Mouse (Mus musculus): ENCODE results near the gene Tmem120b.

Tmem120b gene

DNA sequence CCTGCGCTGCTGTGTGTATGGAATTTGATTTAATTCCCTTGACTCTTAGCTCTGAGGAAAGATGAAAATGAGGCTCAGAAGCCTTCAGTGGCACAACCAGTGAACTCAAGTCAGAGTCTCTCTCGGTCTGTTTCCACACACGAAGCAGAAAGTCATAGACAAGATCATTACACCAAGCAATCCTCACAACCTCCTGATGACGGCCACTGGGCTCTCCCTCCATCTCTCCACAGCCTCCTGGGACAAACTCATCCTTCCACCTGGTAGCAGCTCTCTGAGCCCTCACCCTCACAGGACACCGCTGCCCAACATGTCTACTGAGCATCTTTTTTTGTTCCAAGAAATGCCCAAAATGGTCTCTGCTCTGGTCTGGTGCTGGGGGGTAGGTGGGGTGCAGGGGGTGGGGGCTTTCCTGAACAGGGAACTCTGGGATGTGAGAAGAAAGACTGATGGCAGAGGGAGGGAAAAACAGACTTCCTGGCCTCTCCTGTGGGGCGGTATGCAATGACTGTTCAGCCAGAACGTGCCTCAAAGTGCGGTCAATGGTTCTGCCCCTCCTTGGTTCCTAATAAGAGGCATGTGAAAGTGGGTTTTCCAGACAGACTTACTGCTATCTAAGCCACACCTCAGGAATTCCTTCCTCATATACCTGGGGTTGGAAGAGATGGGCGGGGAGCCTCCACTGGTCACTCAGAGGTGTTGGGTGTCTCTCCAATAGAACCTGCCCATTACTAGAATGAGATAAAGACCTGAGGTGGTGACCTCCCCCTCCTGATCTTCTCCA, 62.0 kb downstream of the Tmem120b start:
- no peak for DNase-seq

DNA sequence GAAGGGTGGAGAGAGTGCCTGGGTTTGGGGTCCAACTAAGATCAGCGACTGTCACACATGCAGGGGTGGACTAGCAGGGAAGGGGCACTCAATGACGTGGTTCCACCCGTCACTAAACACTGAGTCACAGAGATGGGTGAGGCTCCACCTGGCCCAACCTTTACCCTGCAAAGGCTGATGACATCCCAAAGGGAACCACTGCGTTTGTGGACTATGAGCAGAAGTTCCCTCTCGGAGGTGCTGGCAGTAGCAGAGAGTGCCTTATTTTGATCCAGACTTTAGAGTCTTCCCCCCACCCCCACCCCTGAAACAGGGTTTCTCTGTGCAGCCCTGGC, 62.6 kb downstream of the Tmem120b start:
- DNase-seq = no peak

DNA sequence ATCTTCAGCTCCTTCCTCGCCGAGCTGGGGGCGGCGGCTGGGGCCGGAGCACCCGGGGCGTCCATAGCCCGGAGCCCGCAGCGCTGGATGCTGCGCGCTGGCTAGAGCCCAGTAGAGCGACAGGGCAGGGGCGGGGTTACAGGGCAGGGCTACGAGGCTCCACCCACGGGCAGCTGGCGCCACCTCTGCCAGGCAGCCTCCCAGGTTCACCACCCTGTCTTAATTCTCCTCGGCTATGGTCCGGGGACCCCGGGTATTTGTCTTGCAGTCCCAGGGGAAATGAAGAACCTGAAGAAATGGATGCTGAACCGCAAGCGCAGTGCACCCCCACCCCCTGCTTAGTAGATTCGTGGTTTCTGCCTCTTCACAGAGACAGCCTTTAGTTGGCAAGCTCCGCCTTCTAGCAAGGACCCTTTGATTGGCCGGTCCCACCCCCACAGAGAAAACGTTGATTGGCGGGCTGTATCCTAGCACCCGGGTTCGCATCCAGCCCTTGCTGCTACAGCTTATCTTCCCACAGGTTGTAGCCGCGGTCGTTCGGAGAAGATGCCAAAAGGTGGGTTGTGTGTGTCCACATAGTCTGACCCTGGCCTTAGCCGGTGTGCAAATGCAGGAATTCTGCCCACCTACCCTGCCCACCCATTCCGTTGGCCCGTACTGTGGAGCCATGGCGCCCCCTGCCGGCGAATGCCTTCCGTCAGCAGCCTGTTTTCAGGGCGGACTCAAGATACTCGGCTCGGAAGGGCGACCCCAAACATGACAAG, 64.3 kb downstream of the Tmem120b start, which contains the start of gene Rhof:
Rhof (minus strand) TSS at position 385 of the 764 bp plus-strand sequence.
- peak; percentile 83 for DNase-seq

DNA sequence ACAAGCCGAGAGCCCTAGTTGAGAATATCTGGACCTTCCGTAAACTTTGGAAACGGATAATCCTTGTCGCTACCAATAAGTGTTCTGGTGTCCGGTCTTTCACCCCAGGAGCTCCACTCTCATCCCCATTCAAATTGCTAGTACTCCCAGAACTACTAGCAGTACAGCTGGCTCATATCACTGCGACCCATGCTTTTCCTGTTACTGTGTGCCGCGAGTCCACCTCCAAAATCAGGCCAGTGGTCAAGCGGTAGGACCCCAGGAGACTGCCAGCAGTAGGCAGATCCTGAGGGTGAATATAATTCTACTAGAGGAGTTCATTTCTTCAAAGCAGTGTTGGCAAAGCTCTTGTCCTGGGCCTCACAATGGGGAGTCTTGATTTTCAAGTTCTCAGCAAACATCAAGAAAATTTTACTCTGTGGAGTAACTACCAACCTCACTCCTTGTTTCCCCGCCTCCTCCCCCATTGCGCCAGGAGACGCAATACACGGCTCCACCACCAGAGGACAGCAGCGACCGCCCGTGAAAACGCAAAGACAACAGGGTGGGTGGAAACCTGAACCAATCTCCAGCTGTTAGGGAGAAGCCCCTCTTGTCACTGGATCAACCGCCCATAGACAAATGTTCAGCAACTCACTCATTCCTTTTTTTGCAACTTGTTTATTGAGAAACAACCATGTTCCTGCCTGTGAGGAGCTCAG, 65.0 kb downstream of the Tmem120b start:
- peak; percentile 85 for DNase-seq

DNA sequence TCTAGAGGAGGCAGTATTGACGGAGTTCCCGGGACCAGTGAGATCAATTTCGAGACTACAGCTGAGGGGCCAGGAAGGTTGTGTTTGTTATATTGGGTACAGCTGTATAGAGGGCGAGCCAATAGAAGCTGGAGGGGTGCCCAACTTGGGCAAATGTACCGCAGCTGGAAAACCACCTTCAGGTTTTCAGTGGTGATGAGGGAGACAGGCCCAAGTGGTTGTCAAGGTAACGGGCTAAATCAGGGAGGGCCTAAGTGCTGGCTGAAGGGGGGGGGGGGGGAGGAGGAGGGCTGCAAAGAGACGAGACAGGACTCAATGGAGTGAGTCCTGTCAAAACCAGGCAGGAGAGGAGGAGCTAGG, 65.5 kb downstream of the Tmem120b start:
- DNase-seq = no peak

DNA sequence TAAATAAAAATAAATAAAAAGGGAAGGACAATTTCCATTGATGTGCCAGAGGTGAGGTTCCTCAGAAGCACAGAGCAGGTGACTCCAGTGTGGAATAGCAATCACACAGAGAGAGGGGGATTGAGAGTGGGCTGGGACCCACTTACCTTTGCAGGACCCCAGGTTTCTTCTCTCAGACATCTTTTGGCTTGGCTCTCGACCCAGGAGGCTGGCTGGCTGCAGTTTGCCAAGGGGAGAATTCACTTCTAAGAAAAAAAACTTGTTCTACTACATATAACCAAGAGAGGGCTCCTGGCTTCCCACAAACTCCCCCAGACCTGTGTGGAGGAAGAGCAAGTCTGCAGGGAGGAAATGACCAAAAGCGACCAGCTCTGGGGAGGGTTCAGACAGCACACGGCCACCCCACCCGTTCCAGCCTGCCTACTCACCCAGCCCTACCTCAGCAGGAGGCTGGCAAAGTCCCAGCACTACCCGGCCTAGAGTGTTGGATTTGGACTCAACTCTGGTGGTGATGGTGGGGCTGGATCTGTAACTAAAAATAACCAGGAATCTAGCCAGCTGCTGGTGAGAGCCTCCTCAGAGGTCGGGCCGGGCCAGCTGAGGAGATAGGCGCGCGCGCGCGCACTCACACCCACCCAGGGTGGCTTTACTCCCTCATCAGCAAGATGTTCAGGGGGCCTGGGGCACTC, 66.1 kb downstream of the Tmem120b start:
- DNase-seq = peak; percentile 42

DNA sequence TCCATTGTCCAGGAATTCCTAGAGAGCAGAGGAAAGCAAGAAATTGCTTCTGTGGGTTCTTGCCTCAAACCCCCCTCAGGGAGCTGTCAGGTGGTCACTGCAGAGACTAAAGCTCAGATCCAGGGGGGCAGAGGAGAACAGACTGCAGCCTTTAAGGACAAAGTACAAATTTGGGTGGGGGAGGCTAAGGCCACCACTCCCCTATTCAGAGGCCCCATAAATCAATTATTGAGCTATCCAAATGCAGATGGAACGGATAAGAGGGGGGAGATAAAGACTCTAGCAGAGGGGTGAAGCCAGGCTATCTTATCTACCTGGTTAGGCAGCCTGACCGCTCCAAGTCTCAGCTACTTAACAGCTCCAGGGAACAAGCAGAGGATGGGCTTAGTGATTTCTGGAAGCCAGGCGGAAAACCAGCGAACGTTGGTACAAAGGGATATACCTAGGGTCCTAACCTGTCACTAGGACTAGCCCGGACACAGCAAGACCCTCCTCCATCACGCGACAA, 66.7 kb downstream of the Tmem120b start:
- no peak for DNase-seq

DNA sequence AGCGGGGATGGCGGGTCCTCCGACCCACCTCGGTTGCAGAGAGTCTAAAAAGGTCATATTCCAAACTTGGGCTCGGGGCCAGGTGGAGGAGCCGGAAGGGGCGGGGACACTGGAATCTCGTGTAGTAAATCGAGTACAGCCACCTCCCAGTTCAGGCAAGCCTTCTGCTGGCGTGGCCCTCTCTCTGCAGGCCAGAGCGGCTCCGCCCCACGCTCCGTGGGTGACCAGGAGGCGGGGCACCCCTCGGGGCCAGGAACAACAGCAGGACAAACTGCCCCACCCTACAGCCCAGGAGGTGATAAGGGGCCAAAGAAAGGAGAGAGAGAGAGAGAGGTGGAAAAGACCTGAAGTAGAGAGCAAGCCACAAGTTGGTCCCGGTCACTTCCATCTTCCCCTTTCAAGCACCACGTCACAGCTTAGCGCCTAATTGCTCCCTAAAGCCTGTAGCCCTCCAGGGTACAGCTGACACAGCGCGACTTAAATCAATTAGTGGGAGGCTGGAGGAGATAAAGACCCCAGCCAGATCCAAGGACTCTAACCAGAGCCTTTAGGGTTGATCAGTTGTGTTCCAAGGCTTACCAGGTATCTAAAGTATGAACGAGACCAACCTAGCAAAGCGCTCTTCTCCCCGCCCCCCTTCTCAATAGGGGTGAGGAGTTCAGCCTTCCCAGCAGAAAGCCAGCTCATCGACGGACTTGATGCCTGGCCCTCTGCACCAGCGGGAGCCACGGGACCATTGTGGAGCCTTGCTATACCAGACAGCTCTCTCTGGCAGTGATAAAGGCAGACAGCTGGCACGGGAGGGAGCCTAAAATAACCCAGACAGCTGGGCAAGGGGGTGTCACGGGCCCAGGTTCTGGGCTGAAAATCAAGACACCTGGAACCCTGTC, 67.5 kb downstream of the Tmem120b start:
- DNase-seq = peak; percentile 74

DNA sequence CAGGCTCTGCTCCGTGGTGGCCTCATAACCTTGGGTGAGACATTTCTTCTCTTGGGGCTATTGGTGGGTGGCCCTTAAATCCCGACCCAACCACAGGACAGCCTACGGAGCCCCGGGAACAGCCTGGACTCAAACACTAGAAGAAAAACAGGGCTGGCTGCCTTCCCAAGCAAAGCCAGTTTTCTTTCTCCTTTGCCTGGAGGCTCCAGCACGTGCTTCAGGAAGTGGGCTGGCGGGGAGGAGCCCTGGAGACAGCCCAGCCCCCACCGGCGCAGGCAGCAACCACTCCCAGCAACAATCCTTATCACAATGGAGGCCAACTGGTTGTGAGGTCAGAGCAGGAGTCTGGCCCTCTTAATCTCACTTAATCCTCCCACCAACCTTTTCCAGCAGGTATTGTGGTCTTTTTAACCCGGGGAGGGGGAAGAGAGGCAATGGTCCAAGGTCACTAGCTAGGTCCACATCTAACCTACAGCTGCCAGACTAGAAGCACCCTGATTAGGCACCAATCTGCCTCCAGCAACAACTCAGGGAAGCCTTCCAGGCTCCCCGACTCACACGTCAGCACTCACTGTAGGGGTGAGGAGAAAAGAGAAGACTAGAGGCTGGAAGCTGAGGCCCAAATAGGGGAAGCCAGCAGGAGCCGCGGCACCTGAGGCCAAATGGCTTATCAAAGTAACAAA, 68.3 kb downstream of the Tmem120b start:
- peak; percentile 88 for DNase-seq

DNA sequence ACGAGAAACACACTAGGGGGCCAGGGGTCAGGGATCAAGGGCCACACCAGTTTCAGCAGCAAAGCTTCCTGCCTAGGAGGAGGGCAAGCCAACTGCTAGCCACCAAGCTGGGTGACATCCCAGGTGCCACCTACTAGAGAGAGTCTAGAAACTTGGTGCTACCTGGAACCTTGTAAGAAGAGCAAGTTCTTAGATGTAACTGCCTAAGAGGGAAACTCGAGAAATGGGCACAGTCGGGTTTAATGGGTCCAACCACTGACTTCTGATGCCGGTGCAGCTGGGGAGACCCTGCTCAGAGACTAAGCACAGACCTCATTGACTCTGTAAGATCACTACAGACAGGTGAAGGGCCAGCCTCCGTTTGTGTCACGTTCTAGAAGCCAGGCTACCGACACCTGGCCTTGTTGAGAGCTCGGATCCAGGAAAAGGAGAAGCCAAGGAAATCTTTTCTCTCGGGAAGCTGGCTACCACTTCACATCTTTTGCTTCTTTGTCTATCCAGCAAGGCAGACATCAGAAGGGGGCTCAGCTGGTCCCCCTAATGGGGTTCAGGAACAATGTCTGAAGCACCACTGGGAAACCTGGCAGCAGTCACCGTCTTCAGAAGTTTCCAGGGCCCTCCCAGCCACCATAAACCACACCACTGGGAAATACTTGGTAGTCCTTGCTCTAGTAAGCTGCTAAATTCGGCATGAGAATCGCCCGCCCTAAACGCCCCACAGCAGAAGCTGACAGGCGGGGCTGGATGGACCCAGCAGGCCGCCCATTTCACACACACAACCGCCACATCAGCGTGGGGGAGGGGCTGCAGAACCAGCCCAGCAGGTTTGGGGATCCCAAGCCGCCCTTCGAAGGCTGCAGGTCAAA, 69.1 kb downstream of the Tmem120b start:
- DNase-seq = peak; percentile 87

DNA sequence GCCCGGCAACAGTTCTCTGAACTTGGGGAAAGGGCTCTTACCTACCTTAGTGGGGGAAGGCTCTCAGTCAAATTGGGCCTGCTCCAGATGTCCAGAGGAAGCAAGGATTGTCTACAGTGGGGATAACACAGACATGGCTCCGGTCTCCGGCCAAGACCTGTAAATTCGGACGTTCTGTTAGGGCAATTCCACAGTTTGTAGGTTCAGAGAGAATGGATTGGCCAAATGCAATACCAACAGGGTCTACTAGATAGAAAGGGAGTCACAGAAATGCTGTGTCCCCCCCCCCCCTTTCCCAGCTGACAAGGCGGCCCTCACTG, 69.7 kb downstream of the Tmem120b start:
- DNase-seq = no peak

DNA sequence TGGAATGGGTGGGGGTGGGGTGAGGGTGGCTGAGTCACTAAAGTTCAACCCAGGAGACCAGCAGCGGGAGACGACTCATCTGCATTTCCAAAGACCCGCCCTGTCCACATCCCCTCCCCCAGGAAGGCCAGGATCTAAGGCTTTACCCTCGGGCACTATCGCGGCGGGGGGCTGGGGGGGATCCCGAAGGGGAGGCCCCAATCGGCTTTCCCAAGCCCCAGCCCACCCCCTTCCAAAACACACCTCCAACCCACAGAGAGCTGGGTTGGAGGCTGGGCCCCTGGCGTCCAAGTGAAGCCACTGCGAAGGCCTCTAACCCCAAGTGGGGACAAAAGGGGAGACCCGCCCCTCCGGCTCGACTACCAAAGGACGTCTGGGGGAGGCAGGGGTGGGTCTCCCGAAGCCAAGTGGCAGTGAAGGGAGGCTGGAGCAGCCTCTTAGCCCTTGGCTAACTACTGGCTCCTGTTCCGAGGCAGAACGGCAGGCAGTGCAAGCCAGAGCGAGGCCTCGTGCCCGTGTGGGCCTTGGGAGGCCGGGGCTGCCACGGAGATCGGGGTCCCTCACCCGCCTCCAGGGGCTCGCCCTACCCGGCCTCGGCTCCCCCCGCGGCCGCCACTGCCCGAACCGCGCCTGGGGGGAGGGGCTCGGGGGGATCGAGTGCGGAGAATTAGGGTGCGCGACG, 70.2 kb downstream of the Tmem120b start:
- peak; percentile 94 for DNase-seq

DNA sequence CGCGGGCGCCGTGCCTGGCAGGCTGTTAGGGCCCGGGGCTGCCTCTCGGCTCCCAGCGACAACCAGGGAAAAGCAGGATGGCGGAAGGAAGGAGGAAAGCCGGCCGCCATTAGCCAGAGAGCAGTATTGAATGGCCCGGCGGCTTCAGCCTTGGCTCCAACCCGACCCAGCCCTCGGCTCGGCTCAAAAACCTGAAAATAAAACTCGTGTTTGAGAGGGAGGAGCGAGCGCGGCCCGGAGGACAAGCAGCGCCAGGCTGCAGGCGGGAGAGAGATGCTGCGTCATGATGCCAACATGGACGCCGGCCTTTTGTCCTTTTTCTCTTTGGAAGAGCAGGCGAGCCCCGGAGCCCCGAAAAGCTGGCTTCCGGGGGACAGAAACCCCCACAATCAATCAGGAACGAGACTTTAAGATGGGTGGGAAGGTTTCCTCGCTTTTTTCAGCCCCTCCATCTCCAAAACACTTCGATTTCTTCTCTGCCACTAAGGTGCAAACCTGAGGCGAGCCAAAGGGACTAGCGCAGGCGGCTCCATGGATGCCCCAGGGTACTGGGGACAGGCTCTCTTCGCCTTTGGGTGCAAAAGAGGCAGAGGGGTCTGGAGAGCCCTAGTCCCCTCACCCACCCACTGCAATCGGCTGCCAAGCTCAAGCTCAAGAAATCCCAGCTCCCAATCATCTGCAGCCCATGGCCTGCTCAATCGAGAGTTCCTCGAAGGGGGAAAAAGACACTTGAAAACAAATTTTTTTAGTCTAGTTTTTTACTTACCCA, 70.9 kb downstream of the Tmem120b start:
- DNase-seq = peak; percentile 84

DNA sequence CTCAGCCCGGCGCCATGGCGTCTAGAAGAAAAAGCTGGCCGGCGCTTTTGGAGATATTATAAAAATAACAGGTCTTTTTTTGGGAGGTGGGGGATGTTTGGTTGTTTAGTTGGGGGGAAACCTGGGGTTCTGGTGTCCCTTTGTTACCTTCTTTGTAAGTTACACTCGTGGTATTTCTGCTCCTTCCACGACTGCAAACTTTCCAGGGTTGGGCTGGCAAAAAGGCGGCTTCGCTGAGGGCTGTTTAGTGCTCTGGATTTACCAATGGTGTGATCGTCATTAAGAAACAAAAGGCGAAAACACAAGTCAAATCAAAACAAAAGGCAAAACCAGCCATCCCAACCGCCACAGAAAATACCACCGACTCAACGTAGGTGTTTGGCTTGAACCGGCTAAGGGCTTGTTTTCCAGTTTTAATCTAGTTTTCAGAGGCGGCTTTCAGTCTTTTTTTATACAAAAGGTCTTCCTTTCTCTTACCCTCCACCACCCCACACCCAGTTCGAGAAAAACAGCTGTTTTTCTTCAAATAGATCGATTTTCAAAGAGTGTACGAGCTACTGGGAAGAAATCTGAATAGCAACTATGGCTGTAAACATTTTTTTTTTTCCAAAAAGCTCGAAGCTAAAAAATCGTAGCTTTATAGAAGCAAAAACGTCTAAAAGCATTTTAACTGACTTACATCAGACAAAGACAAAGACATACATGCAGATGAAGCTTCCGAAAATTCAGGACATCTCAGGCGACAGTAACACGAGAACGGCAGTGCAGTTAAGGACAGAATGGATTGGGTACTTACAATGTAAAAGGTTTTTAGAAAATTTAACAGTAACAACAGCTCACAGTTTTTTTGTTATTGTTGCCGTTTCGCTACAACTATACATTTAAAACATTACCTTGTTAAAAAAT, 71.8 kb downstream of the Tmem120b start:
- peak; percentile 56 for DNase-seq

DNA sequence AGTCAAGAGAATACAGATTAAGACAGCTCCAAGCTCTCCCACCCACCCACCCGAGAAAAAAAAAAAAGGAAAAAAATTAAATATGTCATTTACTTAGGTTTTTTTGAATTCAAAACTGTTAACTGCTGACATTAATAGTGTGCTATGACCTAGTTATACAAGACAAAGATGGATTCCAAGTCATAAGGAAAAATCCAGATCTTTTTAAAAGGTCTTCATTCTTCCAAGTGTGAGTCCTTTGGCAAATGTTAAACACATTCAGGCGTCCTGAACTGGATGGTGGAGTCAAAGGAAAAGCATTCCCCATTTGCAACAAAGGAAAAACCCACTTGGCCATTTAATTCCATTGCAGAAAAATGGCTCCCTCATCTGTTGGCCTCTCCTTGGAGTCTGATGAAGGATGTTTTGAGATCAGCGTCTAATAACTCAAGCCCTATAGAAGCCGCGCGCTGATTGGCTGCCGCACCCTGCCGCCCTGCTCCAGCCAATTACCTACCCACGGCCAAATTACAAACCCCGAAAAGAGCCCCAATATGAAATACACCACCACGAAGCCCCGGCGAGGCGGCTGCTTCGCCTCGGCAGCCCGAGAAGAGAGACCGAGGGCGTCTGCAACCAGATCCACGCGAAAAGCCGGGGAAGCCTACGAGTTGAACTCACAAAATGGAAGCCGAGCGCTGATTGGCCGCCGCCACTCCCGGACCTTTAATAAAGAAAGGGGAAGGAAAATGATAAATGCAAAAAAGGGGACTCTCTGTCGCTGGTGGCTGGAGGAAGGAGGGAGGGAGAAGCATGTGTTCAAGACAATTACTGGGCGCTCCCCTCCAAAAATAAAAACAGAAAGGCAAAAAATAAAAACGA, 72.7 kb downstream of the Tmem120b start:
- peak; percentile 95 for DNase-seq

DNA sequence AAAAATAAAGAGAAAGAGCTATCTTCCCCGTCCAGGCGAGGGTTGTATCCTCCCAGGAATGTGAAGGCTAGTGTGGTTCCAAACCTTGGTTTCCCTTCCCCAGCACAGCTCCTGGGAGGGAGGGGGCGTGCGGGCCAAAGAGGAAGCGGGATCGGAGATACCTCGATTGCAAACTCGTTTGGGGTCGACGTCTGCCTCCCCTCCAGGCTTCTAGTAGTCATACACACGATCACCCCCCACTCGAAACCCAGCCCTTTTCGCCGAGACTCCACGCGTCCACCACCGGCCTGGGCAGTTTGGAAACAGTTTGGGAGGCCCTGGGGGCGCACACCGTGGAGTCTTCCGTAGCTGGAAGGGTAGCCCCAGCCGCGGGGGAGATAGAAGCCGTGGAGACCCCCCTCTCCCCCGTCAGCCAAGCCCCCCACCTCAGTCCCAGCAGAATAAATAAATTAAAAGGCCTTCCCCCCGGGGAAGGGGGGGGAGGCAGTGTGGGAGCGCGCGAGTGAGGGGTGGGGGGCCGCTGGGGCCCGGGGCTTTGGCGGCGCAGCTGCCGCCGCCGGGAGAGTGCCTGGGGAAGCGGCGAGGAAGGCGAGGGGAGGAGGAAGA, 73.4 kb downstream of the Tmem120b start:
- DNase-seq = peak; percentile 81
